In the genomic region with DNA sequence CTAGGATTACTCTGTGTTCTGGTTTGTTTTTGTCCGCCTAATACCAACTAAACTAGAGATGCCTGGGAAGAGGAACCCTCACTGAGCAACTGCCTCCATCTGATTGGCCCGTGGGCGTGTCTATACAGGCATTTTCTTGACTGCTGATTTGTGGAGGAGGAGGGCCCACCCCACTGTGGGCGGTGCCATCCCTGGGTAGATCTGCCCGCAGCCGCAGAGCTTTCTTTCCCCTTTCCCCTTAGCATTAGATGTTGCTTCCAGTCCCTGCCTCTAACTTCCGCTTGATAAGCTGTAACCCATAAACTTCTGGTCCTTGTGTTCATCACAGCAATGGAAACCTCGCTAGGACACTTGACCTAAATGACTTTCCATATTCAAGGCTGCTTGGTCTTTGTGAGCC, we compare ENCODE assay signal across 11 mouse cellular contexts.
A peak's percentile ranks its signal among the peaks of the same experiment; 100 is the strongest.
DNase-seq lines count a peak whose midpoint lies in the region; ATAC-seq and TF ChIP-seq lines count a peak whose summit lies in the region.
"Had no signal": no experiment of that assay in that cellular context is flagged by ENCODE, and none has a peak within 500 bp of the region (broad histone marks: within the 10 kb centered on the region; RNA-seq: fewer than 3 reads in every experiment).

No protein-coding gene starts in this region.

- no peak overlapping the region for H3K4me3 ChIP-seq in lung, embryonic 16.5 days (ENCODE audit: low read length)
- H3K4me3 ChIP-seq in lung, postnatal 0 days (ENCODE audit: low read depth, low read length) = no peak overlapping the region
- H3K4me3 ChIP-seq: erythroblast, embryonic 14.5 days had no signal

- peaks cover 4% of the 10 kb centered on the region; the same call in 1 of the 2 replicates for H3K27me3 ChIP-seq in lung, embryonic 16.5 days (ENCODE audit: control insufficient read depth, insufficient read depth, low read depth, low read length)
- 0 out of 2 replicates have a peak, but pooled peaks cover 5% of the 10 kb centered on the region for H3K27me3 ChIP-seq in lung, postnatal 0 days (replicated peaks; ENCODE audit: insufficient read depth, low read length)

- TF ChIP-seq CTCF in lung, postnatal 0 days (IDR thresholded peaks at IDR 0.05) = no peak

- H3K36me3 ChIP-seq in lung, embryonic 16.5 days (ENCODE audit: control insufficient read depth, insufficient read depth, low read length) = no peaks in the 10 kb centered on the region
- no peaks in the 10 kb centered on the region for H3K36me3 ChIP-seq in lung, postnatal 0 days (ENCODE audit: insufficient read depth, low read length)

- 38% methylated on average over 8 of the region's 8 CpGs for WGBS in lung, embryonic 16.5 days
- 26% methylated on average over 8 of the region's 8 CpGs for WGBS in lung, postnatal 0 days

- no peak overlapping the region for H3K27ac ChIP-seq in lung, embryonic 16.5 days (ENCODE audit: low read length)
- H3K27ac ChIP-seq in lung, postnatal 0 days (ENCODE audit: low read length) = no peak overlapping the region

- peak; percentile 62; the same call in 1 of the 2 replicates for ATAC-seq in lung, embryonic 16.5 days (ENCODE audit: low read depth)
- peak; percentile 53 for ATAC-seq in lung, postnatal 0 days

- H3K9me3 ChIP-seq in lung, embryonic 16.5 days (ENCODE audit: control insufficient read depth, low read length) = no peaks in the 10 kb centered on the region
- H3K9me3 ChIP-seq in lung, postnatal 0 days (ENCODE audit: low read length) = no peaks in the 10 kb centered on the region

- H3K9ac ChIP-seq in lung, embryonic 16.5 days (ENCODE audit: low read length) = no peak overlapping the region
- no peak overlapping the region for H3K9ac ChIP-seq in lung, postnatal 0 days (replicated peaks; ENCODE audit: low read depth)

- no peaks in the 10 kb centered on the region for H3K4me1 ChIP-seq in lung, embryonic 16.5 days (replicated peaks; ENCODE audit: control insufficient read depth, insufficient read depth, low read length)
- no peaks in the 10 kb centered on the region; the same call in 1 of the 2 replicates for H3K4me1 ChIP-seq in lung, postnatal 0 days (ENCODE audit: insufficient read depth, low read depth, low read length)

- TF ChIP-seq EP300 in lung, postnatal 0 days (IDR thresholded peaks at IDR 0.05) = no peak

- no peak overlapping the region for H3K4me2 ChIP-seq in lung, embryonic 16.5 days (ENCODE audit: low read depth, low read length)
- no peak overlapping the region for H3K4me2 ChIP-seq in lung, postnatal 0 days (replicated peaks; ENCODE audit: low read depth, low read length)

- DNase-seq in lung, adult 18-20 months = no peak
- DNase-seq in c-Kit-positive CD71-positive TER-119-positive erythroid progenitor cells, embryonic 14.5 days (ENCODE audit: low spot score) = peak; percentile 71
- DNase-seq in lung, postnatal 0 days (ENCODE audit: low spot score) = peak; percentile 37
- peak; percentile 47 for DNase-seq in thymus, postnatal 25 days
- no peak for DNase-seq in layer of hippocampus, adult 9-10 months (ENCODE audit: low spot score)
- no peak for DNase-seq in frontal cortex, adult 2 months (ENCODE audit: extremely low spot score in 1 of 2, low spot score in 1 of 2)
- DNase-seq in cerebellum, postnatal 10 days = no peak
- DNase-seq: heart, postnatal 36 days; right cerebral cortex, adult 18-20 months had no signal

Comparison
In these comparisons a context has a peak if more than half of its experiments do, and no peak if none do; other contexts are left out.
1. DNase-seq: peak in c-Kit-positive CD71-positive TER-119-positive erythroid progenitor cells, embryonic 14.5 days (single experiment), lung, postnatal 0 days (single experiment) and thymus, postnatal 25 days (single experiment); none in lung, adult 18-20 months (0 of 2), layer of hippocampus, adult 9-10 months (single experiment), frontal cortex, adult 2 months (0 of 2) and cerebellum, postnatal 10 days (0 of 2).